Mouse (Mus musculus) heart, embryonic 10.5 days (tissue): ENCODE results near the gene Krr1. TPM values are rescaled to one million over a fixed set of nuclear protein-coding genes. Genes with fewer than 3 reads are reported as not detected.

Experiments used
- polyA plus RNA-seq: library from polyadenylated mRNA; unstranded; fragments of >200 nt; fragmentation: Nextera tagmentation; extraction: Ambion mirVana; gene quantifications from 2 replicates; pipeline ENCODE4 v1.2.1, GENCODE M21; 2016

Krr1 gene
- polyA plus RNA-seq, 1 experiment from 2014 or later: 41.0 TPM

Other genes starting within 250 kb of the Krr1 start
- gene Glipr1, start 30.0 kb downstream of the Krr1 start, polyA plus RNA-seq: 0.71 and 1.6 TPM in 2 replicates
- not detected in 2 replicates for gene Glipr1l1, start 87.5 kb downstream of the Krr1 start, polyA plus RNA-seq
- gene Glipr1l2, start 110.7 kb downstream of the Krr1 start, polyA plus RNA-seq: not detected in 2 replicates
- not detected in 2 replicates for gene Glipr1l3, start 187.7 kb downstream of the Krr1 start, polyA plus RNA-seq
- 0.21 and 0.23 TPM in 2 replicates for gene Caps2, start 191.0 kb downstream of the Krr1 start, polyA plus RNA-seq